In the genomic region with DNA sequence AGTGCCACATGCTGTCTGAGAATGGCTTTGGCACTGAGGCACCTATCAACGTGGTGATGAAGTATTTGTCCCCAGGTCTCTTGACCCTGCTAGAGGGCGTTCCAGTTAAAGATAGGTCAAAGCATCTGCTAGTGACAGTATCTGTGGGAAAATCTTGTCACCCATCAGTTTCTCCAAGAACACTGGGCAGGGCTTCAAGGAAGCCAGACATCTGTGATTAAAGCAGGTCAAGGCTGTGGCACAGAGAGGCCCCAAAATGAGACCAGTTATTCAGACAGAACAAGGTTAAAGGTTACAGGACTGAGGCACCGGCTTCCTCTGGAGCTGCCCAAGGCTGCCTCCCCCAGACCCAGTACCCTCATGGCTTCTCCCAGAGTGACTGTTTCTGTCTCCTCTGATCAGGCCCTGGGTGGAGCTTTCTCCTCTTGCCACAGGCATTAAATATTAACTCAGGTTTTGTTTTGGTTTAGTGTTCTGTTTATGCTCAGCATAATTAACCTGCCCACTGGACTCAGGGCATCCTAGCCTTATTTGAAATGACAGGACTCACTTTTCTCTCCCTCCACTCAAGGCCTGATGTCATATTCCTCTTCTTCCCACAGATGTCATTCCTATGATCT, we compare ENCODE assay signal across 21 mouse cellular contexts.
DNase-seq lines count a peak whose midpoint lies in the region; ATAC-seq and TF ChIP-seq lines count a peak whose summit lies in the region.
"Had no signal": no experiment of that assay in that cellular context is flagged by ENCODE, and none has a peak within 500 bp of the region (broad histone marks: within the 10 kb centered on the region; RNA-seq: fewer than 3 reads in every experiment).

No protein-coding gene starts in this region.

- peak overlapping the region; percentile 7; the same call in 1 of the 2 replicates for H3K27ac ChIP-seq in layer of hippocampus, adult 2 months
- H3K27ac ChIP-seq in kidney, adult 2 months (ENCODE audit: insufficient read depth, low read depth, low read length): peak overlapping the region; percentile 98
- H3K27ac ChIP-seq in kidney, embryonic 15.5 days: peak overlapping the region; percentile 81
- H3K27ac ChIP-seq: embryonic facial prominence, embryonic 12.5 days; forebrain, embryonic 13.5 days; hindbrain, embryonic 13.5 days; macrophage; midbrain, embryonic 10.5 days; neural tube, embryonic 12.5 days; stomach, postnatal 0 days had no signal

- no peak for TF ChIP-seq POLR2A in kidney, adult 2 months (IDR thresholded peaks at IDR 0.05; ENCODE audit: low read depth, low read length)

- no peak overlapping the region for H3K4me2 ChIP-seq in kidney, embryonic 15.5 days
- H3K4me2 ChIP-seq: embryonic facial prominence, embryonic 12.5 days; forebrain, embryonic 13.5 days; hindbrain, embryonic 13.5 days; liver, embryonic 11.5 days; neural tube, embryonic 12.5 days had no signal

- H3K4me1 ChIP-seq in kidney, adult 2 months (ENCODE audit: control insufficient read depth, insufficient read depth, low read length): peaks cover 34% of the 10 kb centered on the region
- peaks cover 32% of the 10 kb centered on the region for H3K4me1 ChIP-seq in kidney, embryonic 15.5 days
- H3K4me1 ChIP-seq: embryonic facial prominence, embryonic 12.5 days; forebrain, embryonic 13.5 days; neural tube, embryonic 12.5 days had no signal

- ATAC-seq in kidney, embryonic 15.5 days (replicated peaks; ENCODE audit: low FRiP score): peak; percentile 87
- ATAC-seq: forebrain, embryonic 13.5 days; inflammation-experienced regulatory T-cells, adult 6 months had no signal

- no peaks in the 10 kb centered on the region for H3K36me3 ChIP-seq in kidney, adult 2 months (ENCODE audit: control insufficient read depth, insufficient read depth, low read length)
- H3K36me3 ChIP-seq in kidney, embryonic 15.5 days: no peaks in the 10 kb centered on the region
- H3K36me3 ChIP-seq: embryonic facial prominence, embryonic 12.5 days; hindbrain, embryonic 13.5 days; midbrain, embryonic 10.5 days; neural tube, embryonic 12.5 days had no signal

- TF ChIP-seq CTCF in layer of hippocampus, adult 2 months (conservative IDR thresholded peaks at IDR 0.05): no peak
- TF ChIP-seq CTCF in kidney, adult 2 months (conservative IDR thresholded peaks at IDR 0.05; ENCODE audit: insufficient read depth, insufficient read length, low read depth, low read length): no peak

- WGBS in kidney, adult 2 months: 7% methylated on average over 3 of the region's 3 CpGs
- WGBS in kidney, embryonic 15.5 days: 22% methylated on average over 3 of the region's 3 CpGs

- H3K4me3 ChIP-seq in layer of hippocampus, adult 2 months: no peak overlapping the region
- no peak overlapping the region for H3K4me3 ChIP-seq in kidney, adult 2 months (ENCODE audit: insufficient read depth, low read depth, low read length)
- H3K4me3 ChIP-seq in kidney, embryonic 15.5 days (replicated peaks): no peak overlapping the region
- H3K4me3 ChIP-seq: embryonic facial prominence, embryonic 12.5 days; erythroblast, embryonic 14.5 days; forebrain, embryonic 13.5 days; hindbrain, embryonic 13.5 days; midbrain, embryonic 10.5 days; neural tube, embryonic 12.5 days had no signal

- no peak for DNase-seq in layer of hippocampus, adult 2 months (ENCODE audit: low spot score in 2 of 2)
- DNase-seq in layer of hippocampus, adult 11-12 months (ENCODE audit: low spot score): no peak
- DNase-seq in kidney, adult 2 months: peak; percentile 91
- DNase-seq in kidney, postnatal 4 days: peak; percentile 30 to 51
- no peak for DNase-seq in cerebellum, postnatal 10 days
- DNase-seq in B cell, adult 2 months: no peak
- DNase-seq: cerebellum, adult 8-10 months; gastrocnemius, postnatal 14 days; lung, adult 18-20 months; right cerebral cortex, adult 18-20 months had no signal

- no peaks in the 10 kb centered on the region for H3K27me3 ChIP-seq in kidney, adult 2 months (replicated peaks; ENCODE audit: control insufficient read depth, insufficient read depth, low read length)
- no peaks in the 10 kb centered on the region for H3K27me3 ChIP-seq in kidney, embryonic 15.5 days
- H3K27me3 ChIP-seq: embryonic facial prominence, embryonic 12.5 days; forebrain, embryonic 13.5 days; hindbrain, embryonic 13.5 days; neural tube, embryonic 12.5 days had no signal

- no peak overlapping the region for H3K9ac ChIP-seq in kidney, embryonic 15.5 days
- H3K9ac ChIP-seq: embryonic facial prominence, embryonic 12.5 days; forebrain, embryonic 13.5 days; hindbrain, embryonic 13.5 days; neural tube, embryonic 12.5 days had no signal

- no peaks in the 10 kb centered on the region for H3K9me3 ChIP-seq in kidney, embryonic 15.5 days (replicated peaks)
- H3K9me3 ChIP-seq: embryonic facial prominence, embryonic 12.5 days; forebrain, embryonic 13.5 days; hindbrain, embryonic 13.5 days; midbrain, embryonic 10.5 days; neural tube, embryonic 12.5 days had no signal

Comparison
In these comparisons a context has a peak if more than half of its experiments do, and no peak if none do; other contexts are left out.
1. DNase-seq: peak in kidney, adult 2 months (single experiment) and kidney, postnatal 4 days (2 of 2); none in layer of hippocampus, adult 2 months (0 of 2), layer of hippocampus, adult 11-12 months (single experiment), cerebellum, postnatal 10 days (0 of 2) and B cell, adult 2 months (0 of 2).
2. H3K27ac ChIP-seq: peak in every context shown above with its lines; median percentile 98 in kidney, adult 2 months; 81 in kidney, embryonic 15.5 days; 7 in layer of hippocampus, adult 2 months.